Mouse (Mus musculus): ENCODE measurements at regions not wholly inside any gene's neighbourhood (a gene's known extent, or its start where the extent isn't known, plus 50 kb on each side); places are given as distances from the start of the nearest gene placed in this dataset.

DNA sequence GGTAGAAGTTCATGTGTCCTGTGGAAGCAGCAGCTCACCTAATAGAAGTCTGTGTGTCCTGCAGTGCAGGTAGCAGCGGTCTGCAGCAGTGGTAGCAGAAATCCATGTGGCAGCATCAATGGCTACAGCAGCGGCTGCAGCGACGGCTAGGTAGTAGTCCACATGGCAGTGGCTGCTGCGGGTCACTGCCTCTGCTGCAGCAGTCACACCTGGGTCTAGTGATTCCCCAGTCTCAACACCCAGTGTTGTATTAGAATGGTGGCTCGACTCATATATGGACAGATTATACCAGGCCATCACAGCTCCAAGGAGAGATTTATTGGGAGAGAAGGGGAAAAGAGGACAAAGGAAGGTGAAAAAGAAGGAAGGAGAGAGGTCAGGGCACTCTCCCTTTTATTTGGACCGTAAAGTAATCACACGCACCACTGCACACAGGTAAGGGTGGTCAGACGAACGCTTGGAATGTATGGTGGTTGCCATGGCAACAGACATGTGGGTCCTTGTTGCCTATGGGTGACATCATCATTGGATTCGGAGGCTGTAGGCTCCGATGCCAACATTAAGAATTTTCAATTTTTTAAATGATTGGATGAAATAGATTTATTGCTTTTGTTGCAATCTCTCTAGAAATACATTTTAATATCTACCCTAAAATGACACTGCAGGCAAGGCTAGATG is 71.2 kb upstream of the Ccdc85a start:
- no peak for DNase-seq

DNA sequence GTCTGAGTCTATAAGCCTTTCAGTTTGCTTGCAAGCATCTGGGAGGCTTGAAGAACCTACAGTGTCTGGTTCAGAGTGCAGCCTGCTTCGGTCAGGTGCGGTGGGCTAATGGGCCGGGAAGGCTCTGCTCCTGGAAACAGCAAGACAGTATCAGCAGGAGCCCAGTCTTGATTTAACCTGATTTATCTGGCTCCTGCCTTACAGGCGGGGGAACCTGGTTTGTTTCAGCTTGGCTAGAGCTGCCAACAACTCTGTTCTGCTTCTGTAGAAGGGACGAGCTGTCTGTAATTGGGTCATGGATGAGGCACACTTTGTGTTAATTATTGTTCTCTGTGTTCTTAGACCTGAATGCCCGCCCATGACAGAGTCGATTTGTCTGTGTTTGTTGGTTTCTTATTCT is 65.3 kb upstream of the Ccdc85a start:
- peak; percentile 6 to 39 for DNase-seq

DNA sequence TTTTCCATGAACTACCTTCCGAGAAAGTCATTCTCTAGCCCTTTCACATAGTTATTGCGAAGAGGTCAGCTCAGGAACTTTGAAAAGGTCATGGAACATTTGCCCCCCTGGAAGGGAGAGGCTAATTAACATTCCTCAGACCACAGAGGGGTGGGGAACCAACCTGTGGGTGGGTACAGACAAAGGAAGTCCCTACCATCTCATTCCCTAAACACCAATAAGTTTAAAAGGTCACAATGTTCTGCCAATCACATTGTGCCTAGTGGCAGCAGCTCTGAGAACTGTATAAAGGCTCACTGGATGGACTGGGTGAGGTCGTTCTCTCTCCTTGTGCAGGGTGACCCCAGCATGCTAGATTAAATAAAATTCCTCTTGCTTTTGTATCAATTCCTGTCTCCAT is 64.8 kb upstream of the Ccdc85a start:
- DNase-seq = no peak

DNA sequence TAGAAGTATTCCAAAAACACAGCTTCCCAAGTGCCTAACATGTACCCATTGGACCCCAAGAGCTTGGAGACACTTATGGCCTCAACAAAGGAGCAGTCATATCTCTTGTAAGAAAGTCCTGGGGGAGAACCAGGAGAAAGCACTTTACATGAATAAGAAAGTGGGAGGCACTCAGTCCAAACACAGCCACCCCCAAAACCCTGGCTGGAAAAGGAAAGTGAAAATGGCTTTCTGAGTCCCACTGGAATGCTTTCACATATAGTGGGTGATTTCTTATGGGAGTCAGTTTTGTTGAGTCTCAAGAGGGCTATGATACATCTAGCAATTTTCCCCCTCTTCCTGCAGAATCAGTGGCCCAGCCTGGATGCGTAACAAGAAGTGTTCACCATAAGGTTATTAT is 55.0 kb upstream of the Ccdc85a start:
- no peak for DNase-seq

DNA sequence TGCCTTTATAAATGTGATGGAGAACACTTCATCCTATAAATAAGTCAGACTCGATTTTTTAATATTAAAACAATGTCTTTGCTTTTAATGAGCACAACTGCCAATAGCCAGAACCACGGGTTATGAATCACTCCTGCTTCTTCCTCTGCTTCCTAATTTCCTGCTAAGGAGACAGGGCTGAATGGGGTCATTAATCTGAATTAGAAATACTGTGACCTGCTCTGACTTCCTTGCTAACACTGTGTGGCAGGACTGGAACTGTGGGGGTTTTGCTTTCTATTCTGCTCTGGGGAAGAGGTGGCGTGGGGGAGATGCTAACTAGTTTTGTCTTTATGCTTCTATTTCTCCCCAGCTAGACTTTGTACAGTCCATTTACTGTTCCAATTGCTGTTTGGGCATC is 52.6 kb upstream of the Ccdc85a start:
- DNase-seq = no peak

All from kidney, postnatal 25 days (tissue).